Mouse (Mus musculus): ENCODE results near the gene Srrm2.

DNA sequence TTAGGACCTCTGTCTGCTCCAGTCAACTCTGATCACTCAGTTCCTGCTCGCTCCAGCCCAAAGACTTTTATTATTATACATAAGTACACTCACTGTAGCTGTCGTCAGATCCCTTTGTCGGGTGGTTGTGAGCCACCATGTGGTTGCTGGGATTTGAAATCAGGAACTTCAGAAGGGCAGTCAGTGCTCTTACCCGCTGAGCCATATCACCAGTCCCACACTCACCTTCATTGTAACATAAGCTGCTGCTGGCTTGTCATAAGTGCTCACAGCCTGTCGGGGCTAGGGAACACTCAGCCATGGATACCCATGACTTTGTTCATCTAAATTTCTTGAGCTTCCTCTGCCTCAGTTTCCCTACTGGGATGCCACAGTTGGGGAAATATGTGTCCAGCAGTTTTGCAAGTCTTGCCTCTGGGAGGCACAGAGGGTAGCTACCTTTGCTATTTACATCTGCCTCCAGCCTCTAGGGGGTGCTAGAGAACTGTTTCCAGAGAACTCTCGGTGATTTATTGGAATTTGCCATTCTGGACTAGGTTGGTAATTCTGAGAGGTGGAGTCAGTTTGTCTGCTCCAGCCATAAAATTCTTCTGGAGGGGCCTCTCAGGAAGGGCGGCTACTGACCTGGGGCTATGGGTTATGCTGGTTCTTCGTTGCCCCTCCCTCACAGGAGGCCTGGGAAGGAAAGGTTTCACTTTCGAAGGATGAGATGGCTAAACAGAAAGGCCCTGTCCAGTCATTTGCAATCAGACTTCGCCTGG lies 41.5 kb upstream of the Srrm2 start:
- TF ChIP-seq POLR2A (IDR thresholded peaks at IDR 0.05; ENCODE audit: borderline replicate concordance, extremely low read depth, low read depth, low read length): no peak
- TF ChIP-seq CTCF (IDR thresholded peaks at IDR 0.05; ENCODE audit: insufficient read depth, low read length): peak; percentile 45
